Mouse (Mus musculus) neural tube, postnatal 0 days (tissue): ENCODE data around the gene Cd300ld. TPM values are rescaled to one million over a fixed set of nuclear protein-coding genes. Genes with fewer than 3 reads are reported as not detected.

Experiments
- polyA plus RNA-seq: library from polyadenylated mRNA; unstranded; fragments of >200 nt; fragmentation: Nextera tagmentation; extraction: Ambion mirVana; gene quantifications from 2 replicates; pipeline ENCODE4 v1.2.1, GENCODE M21; 2015

Cd300ld gene
- 0.25 and 0.28 TPM in 2 replicates for polyA plus RNA-seq

DNA sequence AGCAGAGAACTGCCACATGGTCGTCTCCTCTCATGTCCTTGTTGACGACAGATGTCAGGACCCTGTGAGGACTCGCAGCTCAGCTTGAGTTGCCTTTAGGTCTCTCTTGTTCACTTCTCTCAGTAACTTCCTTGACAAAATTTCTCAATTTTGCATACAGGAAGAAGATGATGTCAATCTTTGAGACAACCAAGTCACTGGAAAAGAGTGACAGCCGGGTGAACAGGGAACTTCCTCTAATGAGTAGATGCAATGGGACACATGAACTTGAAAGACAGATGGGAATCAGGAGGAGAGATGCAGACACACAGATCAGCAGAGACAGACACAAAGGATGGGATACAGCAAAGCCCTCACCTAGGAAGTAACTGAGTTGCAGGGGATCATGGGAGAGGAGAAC lies at the start of gene Cd300ld:
Gene Cd300ld, minus strand, starts transcription at position 130 of the 400 bp plus-strand sequence.

DNA sequence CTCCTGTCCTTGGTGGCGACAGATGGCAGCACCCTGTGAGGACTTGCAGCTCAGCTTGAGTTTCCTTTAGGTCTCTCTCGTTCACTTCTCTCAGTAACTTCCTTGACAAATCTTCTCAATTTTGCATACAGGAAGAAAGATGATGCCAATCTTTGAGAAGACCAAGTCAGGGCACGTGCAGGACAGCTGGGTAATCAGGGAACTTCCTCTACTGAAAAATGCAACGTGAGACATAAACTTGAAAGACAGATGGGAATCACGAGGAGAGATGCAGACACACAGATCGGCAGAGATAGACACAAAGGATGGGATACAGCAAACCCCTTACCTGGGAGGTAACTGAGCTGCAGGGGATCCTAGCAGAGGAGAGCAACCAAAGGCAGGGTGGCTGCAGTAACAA lies 47.9 kb upstream of the Cd300ld start, which contains the start of gene Cd300ld5:
Gene Cd300ld5, minus strand, starts transcription at position 101 of the 400 bp plus-strand sequence.

DNA sequence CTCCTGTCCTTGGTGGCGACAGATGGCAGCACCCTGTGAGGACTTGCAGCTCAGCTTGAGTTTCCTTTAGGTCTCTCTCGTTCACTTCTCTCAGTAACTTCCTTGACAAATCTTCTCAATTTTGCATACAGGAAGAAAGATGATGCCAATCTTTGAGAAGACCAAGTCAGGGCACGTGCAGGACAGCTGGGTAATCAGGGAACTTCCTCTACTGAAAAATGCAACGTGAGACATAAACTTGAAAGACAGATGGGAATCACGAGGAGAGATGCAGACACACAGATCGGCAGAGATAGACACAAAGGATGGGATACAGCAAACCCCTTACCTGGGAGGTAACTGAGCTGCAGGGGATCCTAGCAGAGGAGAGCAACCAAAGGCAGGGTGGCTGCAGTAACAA lies 37.2 kb upstream of the Cd300ld start, which contains the start of gene Cd300ld4:
Gene Cd300ld4, minus strand, starts transcription at position 101 of the 400 bp plus-strand sequence.

DNA sequence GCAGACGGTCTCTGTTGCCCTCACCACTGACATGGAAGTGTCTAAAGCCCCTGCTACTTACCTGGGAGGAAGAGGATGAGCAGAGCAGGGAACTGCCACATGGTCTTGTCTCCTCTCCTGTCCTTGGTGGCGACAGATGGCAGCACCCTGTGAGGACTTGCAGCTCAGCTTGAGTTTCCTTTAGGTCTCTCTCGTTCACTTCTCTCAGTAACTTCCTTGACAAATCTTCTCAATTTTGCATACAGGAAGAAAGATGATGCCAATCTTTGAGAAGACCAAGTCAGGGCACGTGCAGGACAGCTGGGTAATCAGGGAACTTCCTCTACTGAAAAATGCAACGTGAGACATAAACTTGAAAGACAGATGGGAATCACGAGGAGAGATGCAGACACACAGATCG lies 26.4 kb upstream of the Cd300ld start, which contains the start of gene Cd300ld2:
Gene Cd300ld2, minus strand, starts transcription at position 101 of the 400 bp plus-strand sequence.

DNA sequence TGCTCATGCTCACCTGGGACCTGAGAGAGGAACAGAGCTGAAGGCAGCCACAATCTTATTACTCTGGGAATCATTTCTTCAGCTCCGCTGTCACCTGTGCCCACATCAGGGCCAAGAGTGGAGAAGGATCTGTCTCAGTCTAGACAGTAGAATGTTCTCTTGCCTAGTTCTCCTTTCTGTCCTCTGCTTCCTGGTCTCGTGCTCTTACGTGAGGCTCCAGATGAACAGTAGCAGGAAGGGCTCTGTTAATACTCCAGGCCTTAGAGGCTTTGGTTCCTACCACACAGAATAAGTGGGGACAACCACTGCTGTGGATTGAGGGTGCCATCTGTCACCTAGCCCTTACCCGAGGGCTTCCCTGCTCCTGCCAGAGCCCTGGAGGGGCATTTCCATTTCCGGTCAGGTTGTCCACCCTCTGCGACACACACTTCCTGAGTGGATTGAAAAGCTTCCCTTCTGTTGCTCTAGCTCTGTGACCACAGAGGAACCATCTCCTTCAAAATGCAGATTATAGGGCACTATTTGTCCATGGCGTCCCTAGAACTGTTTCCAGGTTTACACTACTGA lies 11.8 kb upstream of the Cd300ld start, which contains the start of gene Cd300c2:
Gene Cd300c2, minus strand, starts transcription at position 407 of the 567 bp plus-strand sequence.

DNA sequence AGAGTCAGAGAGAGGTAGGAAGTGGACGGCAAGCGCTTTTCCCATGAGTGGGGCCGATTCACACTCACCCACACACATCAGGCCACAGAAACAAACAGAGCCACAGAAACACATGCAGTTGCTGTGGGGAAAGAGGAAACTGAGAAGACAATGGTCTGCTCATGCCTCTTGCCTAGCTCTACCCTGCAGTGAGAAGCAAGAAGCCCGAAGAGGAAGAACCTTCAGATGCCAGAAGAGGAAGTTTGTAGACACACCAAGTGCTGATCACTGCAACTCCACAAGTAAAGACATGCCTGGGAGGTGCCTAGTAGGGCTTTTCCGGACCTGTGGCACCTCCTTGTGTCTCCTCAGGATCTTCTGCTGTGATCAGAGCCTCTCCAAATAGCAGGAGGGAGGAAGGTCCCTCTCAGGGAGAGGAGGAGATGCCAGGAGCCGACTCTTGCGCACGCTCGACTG lies 20.9 kb downstream of the Cd300ld start, which contains the start of gene Cd300c:
Gene Cd300c, minus strand, starts transcription at position 406 of the 456 bp plus-strand sequence.

DNA sequence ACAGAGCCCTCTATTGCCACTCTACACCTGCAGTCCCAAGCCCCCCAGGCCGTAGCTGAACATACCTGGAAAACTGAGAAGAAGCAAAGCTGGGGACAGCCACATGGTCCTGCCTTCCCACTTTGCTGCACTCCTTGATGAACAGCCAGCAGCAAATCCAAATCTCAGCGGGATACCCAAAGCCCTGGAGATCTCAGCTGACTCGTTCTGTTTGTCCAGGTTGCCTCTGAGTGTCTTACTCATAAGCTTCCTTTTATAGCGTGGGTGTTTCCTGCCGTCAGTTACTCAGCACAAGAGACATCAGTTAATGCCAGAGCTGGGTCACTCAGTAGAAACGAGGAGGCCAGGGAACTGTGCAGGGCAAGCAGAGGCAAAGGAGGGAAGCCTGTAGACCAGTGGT lies 55.6 kb downstream of the Cd300ld start, which contains the start of gene Cd300lb:
Gene Cd300lb, minus strand, starts transcription at position 243 of the 400 bp plus-strand sequence.

Other genes starting within 250 kb of the Cd300ld start
- gene Kif19a, start 224.5 kb downstream of the Cd300ld start, polyA plus RNA-seq, result 2.7 and 3.0 TPM in 2 replicates
- 37.4 and 38.0 TPM in 2 replicates for gene Btbd17, start 194.0 kb downstream of the Cd300ld start, polyA plus RNA-seq
- not detected in 2 replicates for gene Gpr142, start 191.0 kb downstream of the Cd300ld start, polyA plus RNA-seq
- 5.5 TPM in 2 replicates for gene Gprc5c, start 138.8 kb downstream of the Cd300ld start, polyA plus RNA-seq
- gene Cd300a, start 99.9 kb downstream of the Cd300ld start, polyA plus RNA-seq, result 1.2 and 1.4 TPM in 2 replicates
- 0.17 TPM in 2 replicates for gene Cd300lb, start 55.5 kb downstream of the Cd300ld start, polyA plus RNA-seq
- not detected in 2 replicates for gene Cd300c, start 20.8 kb downstream of the Cd300ld start, polyA plus RNA-seq
- 2.8 and 3.6 TPM in 2 replicates for gene Cd300c2, start 12.0 kb upstream of the Cd300ld start, polyA plus RNA-seq
- gene Cd300ld2, start 26.3 kb upstream of the Cd300ld start, polyA plus RNA-seq, result not detected in 2 replicates
- not detected in 2 replicates for gene Cd300ld4, start 37.1 kb upstream of the Cd300ld start, polyA plus RNA-seq
- gene Cd300ld5, start 47.8 kb upstream of the Cd300ld start, polyA plus RNA-seq, result not detected in 2 replicates
- not detected in 2 replicates for gene Cd300ld3, start 58.5 kb upstream of the Cd300ld start, polyA plus RNA-seq
- gene Cd300e, start 72.3 kb upstream of the Cd300ld start, polyA plus RNA-seq, result 0.09 TPM in 1 of 2 replicates, not detected in the other
- gene Rab37, start 101.5 kb upstream of the Cd300ld start, polyA plus RNA-seq, result 0.85 and 1.1 TPM in 2 replicates
- gene Cd300lf, start 144.1 kb upstream of the Cd300ld start, polyA plus RNA-seq, result 0.22 and 0.37 TPM in 2 replicates
- gene Slc9a3r1, start 173.4 kb upstream of the Cd300ld start, polyA plus RNA-seq, result 73.8 and 75.1 TPM in 2 replicates
- gene Tmem104, start 197.6 kb upstream of the Cd300ld start, polyA plus RNA-seq, result 12.9 and 13.5 TPM in 2 replicates
- gene Nat9, start 197.9 kb upstream of the Cd300ld start, polyA plus RNA-seq, result 19.9 and 21.8 TPM in 2 replicates